Mouse (Mus musculus) yolk sac, embryonic 10.5 days (tissue): ENCODE data around the gene Aipl1.

Source experiments
- DNase-seq: peaks from one replicate; pipeline ENCODE4 v3.0.0-alpha.2; 2017; ENCODE audit warnings: low spot score

Aipl1 gene

GRCm38 (mm10) chr11:72050168-72050894 lies 13.0 kb upstream of the Aipl1 start:
- no peak for DNase-seq

- DNase-seq = no peak
Observed at GRCm38 (mm10) chr11:72049171-72049759, 12.0 kb upstream of the Aipl1 start.

- DNase-seq = no peak
Observed at GRCm38 (mm10) chr11:72048730-72049129, 11.4 kb upstream of the Aipl1 start.

GRCm38 (mm10) chr11:72044231-72044630 lies 6.9 kb upstream of the Aipl1 start:
- DNase-seq = no peak

- DNase-seq = no peak
Observed at GRCm38 (mm10) chr11:72042631-72043030, 5.3 kb upstream of the Aipl1 start.

GRCm38 (mm10) chr11:72041768-72042607 lies 4.7 kb upstream of the Aipl1 start, which contains the start of gene Pimreg:
Gene Pimreg, plus strand, starts transcription at chr11:72042032.
- DNase-seq = peak; percentile 92

GRCm38 (mm10) chr11:72041290-72041767 lies 4.0 kb upstream of the Aipl1 start:
- no peak for DNase-seq

- no peak for DNase-seq
Observed at GRCm38 (mm10) chr11:72039599-72040386, 2.5 kb upstream of the Aipl1 start.

GRCm38 (mm10) chr11:72037996-72038395 lies 687 bp upstream of the Aipl1 start:
- DNase-seq = peak; percentile 14

GRCm38 (mm10) chr11:72032589-72032988 lies 4.7 kb downstream of the Aipl1 start:
- no peak for DNase-seq

- DNase-seq = no peak
Observed at GRCm38 (mm10) chr11:72032091-72032490, 5.2 kb downstream of the Aipl1 start.

- no peak for DNase-seq
Observed at GRCm38 (mm10) chr11:72031353-72031752, 6.0 kb downstream of the Aipl1 start.

- DNase-seq = no peak
Observed at GRCm38 (mm10) chr11:72029143-72029542, 8.2 kb downstream of the Aipl1 start.

- no peak for DNase-seq
Observed at GRCm38 (mm10) chr11:72027836-72028235, 9.5 kb downstream of the Aipl1 start.

- no peak for DNase-seq
Observed at GRCm38 (mm10) chr11:72026516-72026915, 10.8 kb downstream of the Aipl1 start.

GRCm38 (mm10) chr11:72025843-72026242 lies 11.5 kb downstream of the Aipl1 start:
- DNase-seq = no peak

- peak; percentile 36 for DNase-seq
Observed at GRCm38 (mm10) chr11:72024193-72024781, 13.0 kb downstream of the Aipl1 start.

- DNase-seq = no peak
Observed at GRCm38 (mm10) chr11:72023581-72023980, 13.7 kb downstream of the Aipl1 start.

GRCm38 (mm10) chr11:72022827-72023226 lies 14.5 kb downstream of the Aipl1 start:
- no peak for DNase-seq

- no peak for DNase-seq
Observed at GRCm38 (mm10) chr11:72021015-72021414, 16.3 kb downstream of the Aipl1 start.

GRCm38 (mm10) chr11:72017253-72017601 lies 20.1 kb downstream of the Aipl1 start:
- DNase-seq = no peak
